Mouse (Mus musculus): ENCODE data around the gene Arhgef26.

DNA sequence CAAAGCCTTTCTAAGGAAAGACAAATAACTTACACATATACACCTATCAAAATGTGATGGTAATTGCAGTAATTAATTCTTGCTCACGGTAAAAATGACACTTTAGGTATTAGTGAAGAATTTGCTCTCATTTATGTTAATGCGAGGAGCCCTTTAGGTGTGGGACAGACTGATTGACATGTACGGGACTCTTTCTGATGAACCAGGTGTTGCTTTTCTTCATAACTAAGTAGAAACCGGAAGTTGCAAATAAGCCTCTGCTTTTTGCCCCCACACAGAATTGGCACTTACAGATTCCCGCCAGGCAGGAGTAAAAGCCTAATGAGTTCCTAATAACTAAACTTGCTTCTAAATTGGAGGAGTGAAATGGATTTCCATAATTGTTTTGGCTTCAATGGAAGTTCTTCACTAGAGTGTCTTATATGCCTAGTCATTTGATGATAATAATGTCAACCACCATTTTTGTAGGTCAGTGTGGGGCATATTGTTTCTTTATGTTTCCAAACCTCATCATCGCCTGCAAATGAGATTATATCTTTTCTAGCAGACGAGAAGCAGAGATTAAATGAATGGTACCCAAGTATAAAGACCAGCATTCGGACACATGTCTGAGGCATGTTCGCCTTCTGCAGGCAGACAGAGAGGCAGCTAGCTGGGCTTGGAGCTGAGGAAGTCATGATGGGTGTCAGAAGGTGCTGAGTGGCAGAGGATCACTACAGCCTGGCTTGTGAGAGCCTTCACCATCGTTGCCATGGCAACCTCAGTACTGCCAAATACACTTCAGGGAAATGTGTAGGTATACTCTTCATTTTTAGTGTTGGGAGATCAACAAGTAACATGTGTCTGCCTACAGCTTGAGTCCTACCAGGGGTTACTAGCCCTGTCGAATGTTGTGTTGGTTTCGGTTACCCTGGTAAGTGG is 61.9 kb downstream of the Arhgef26 start:
- TF ChIP-seq CTCF (IDR thresholded peaks at IDR 0.05; ENCODE audit: control insufficient read depth, insufficient read depth, low read length) (no peak), POLR2A (IDR thresholded peaks at IDR 0.05; ENCODE audit: borderline replicate concordance, control insufficient read depth, low read depth, low read length) (no peak)

Data from bone marrow, adult 2 months (tissue).